In the genomic region with DNA sequence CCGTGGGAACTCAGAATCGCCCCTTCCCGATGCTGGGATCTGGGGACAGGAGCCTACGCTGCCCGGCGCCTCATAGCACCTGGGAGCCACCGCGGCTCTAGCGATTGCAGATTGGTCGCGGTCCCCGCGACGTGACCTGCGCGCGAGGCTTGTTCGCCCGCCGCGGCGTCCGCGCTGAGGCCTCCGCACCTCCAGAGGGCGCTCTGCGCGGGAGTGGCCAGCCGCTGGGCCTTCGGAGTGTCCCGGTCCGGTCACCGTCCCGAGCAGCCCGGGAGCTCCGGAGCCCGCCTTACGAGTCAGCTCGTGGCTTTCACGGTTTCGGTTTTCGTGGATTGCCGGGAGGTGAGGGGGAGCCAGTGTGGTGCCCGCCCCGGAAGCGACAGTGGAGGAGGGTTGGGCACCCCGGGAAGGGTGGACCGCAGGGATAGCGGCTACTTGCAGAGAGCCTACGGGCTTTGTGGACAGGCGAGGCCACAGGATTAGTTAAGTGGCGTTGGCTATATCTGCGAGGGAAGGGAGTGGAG, we compare ENCODE assay signal across 8 mouse cellular contexts. TPM values are rescaled to one million over a fixed set of nuclear protein-coding genes. Genes with fewer than 3 reads are reported as not detected.
DNase-seq lines count a peak whose midpoint lies in the region; ATAC-seq lines count a peak whose summit lies in the region.

No protein-coding gene starts in this region.

- intact Hi-C loops in left cerebral cortex, postnatal 14 days (cut with DNase I) = no loop called here

- ATAC-seq in megakaryocyte-erythroid progenitor cell, adult 5-6 weeks (replicated peaks; ENCODE audit: low FRiP score, low TSS enrichment, poor library complexity, severe bottlenecking) = peak; percentile 79

- peak; percentile 86 for DNase-seq in ZHBTc4 (ENCODE audit: low read depth, low spot score)
- DNase-seq in cerebellum, postnatal 4 days (ENCODE audit: low spot score in 2 of 2) = peak; percentile 82 to 95
- peak; percentile 87 to 91 for DNase-seq in gastrocnemius, adult 8-10 months (ENCODE audit: low spot score in 2 of 2)
- peak; percentile 91 for DNase-seq in induced T-regulatory cell, adult 2 months (ENCODE audit: low read depth)
- peak; percentile 88 to 91 for DNase-seq in left cerebral cortex, postnatal 14 days (ENCODE audit: low spot score in 2 of 2)
- DNase-seq in right cerebral cortex, postnatal 14 days = peak; percentile 91
- DNase-seq in urinary bladder, postnatal 25 days (ENCODE audit: low spot score) = peak; percentile 91

RNA-seq across cellular contexts. Expression of gene Dnm1, which starts 9.7 kb away (rescaled TPM):
- 1 to 10 TPM; 2.6 to 5.9 (median 3.9) TPM for total RNA-seq in gastrocnemius, adult 8-10 months (2022)
- total RNA-seq in left cerebral cortex, postnatal 14 days (2021) = 1,000 to 10,000 TPM; 1,093 to 1,153 TPM
- total RNA-seq in megakaryocyte-erythroid progenitor cell, adult 5-6 weeks (2014; fragmentation: Nextera tagmentation) = not detected in 2 replicates
- not detected in 2 replicates for total RNA-seq in megakaryocyte-erythroid progenitor cell, adult 5-6 weeks (2017)

RNA-seq across cellular contexts. Expression of gene Ciz1, which starts 10.8 kb away (rescaled TPM):
- total RNA-seq in gastrocnemius, adult 8-10 months (2022) = 10 to 100 TPM; 18.3 to 28.1 (median 25.8) TPM
- 10 to 100 TPM; 69.5 to 79.0 TPM for total RNA-seq in left cerebral cortex, postnatal 14 days (2021)
- 140 and 155 TPM in 2 replicates for total RNA-seq in megakaryocyte-erythroid progenitor cell, adult 5-6 weeks (2014; fragmentation: Nextera tagmentation)
- 41.0 and 87.4 TPM in 2 replicates for total RNA-seq in megakaryocyte-erythroid progenitor cell, adult 5-6 weeks (2017)

RNA-seq across cellular contexts. Expression of gene 1110008P14Rik, which starts 18.9 kb away (rescaled TPM):
- total RNA-seq in gastrocnemius, adult 8-10 months (2022) = 10 to 100 TPM; 40.1 to 46.1 (median 42.3) TPM
- 100 to 1,000 TPM; 265 to 282 TPM for total RNA-seq in left cerebral cortex, postnatal 14 days (2021)
- total RNA-seq in megakaryocyte-erythroid progenitor cell, adult 5-6 weeks (2014; fragmentation: Nextera tagmentation) = 24.6 and 41.0 TPM in 2 replicates
- total RNA-seq in megakaryocyte-erythroid progenitor cell, adult 5-6 weeks (2017) = 15.8 and 18.7 TPM in 2 replicates

RNA-seq across cellular contexts. Expression of gene Lcn2, which starts 25.2 kb away (rescaled TPM):
- total RNA-seq in gastrocnemius, adult 8-10 months (2022) = 1 to 10 TPM in 1 of 4 experiments, under 1 TPM in 1, not detected in 2; 0.65 to 1.9 TPM
- total RNA-seq in left cerebral cortex, postnatal 14 days (2021) = 1 to 10 TPM; 1.5 to 2.6 TPM
- total RNA-seq in megakaryocyte-erythroid progenitor cell, adult 5-6 weeks (2014; fragmentation: Nextera tagmentation) = 98.8 TPM in 1 of 2 replicates, not detected in the other
- 4.9 and 19.5 TPM in 2 replicates for total RNA-seq in megakaryocyte-erythroid progenitor cell, adult 5-6 weeks (2017)

RNA-seq across cellular contexts. Expression of gene Ptges2, which starts 32.8 kb away (rescaled TPM):
- total RNA-seq in gastrocnemius, adult 8-10 months (2022) = 10 to 100 TPM; 33.8 to 40.1 (median 36.1) TPM
- total RNA-seq in left cerebral cortex, postnatal 14 days (2021) = 10 to 100 TPM; 43.5 to 48.3 TPM
- total RNA-seq in megakaryocyte-erythroid progenitor cell, adult 5-6 weeks (2014; fragmentation: Nextera tagmentation) = 10.3 and 11.2 TPM in 2 replicates
- total RNA-seq in megakaryocyte-erythroid progenitor cell, adult 5-6 weeks (2017) = 14.4 and 18.4 TPM in 2 replicates

Comparison
In these comparisons a context has a peak if more than half of its experiments do, and no peak if none do; other contexts are left out.
1. Peak in every context shown above with its lines: DNase-seq and ATAC-seq.
2. RNA of gene Dnm1, which starts 9.7 kb away (total RNA-seq): 1,093 to 1,153 TPM in left cerebral cortex, postnatal 14 days; 2.6 to 5.9 TPM in gastrocnemius, adult 8-10 months and not detected in megakaryocyte-erythroid progenitor cell, adult 5-6 weeks; every median in the first group is over 100 times any median in the second.
3. RNA of gene 1110008P14Rik, which starts 18.9 kb away (total RNA-seq): 265 to 282 TPM in left cerebral cortex, postnatal 14 days; 40.1 to 46.1 TPM in gastrocnemius, adult 8-10 months and 15.8 to 41.0 TPM in megakaryocyte-erythroid progenitor cell, adult 5-6 weeks; every median in the first group is over 4 times any median in the second.